Mouse (Mus musculus): ENCODE results near the gene Rint1. TPM values are rescaled to one million over a fixed set of nuclear protein-coding genes. Genes with fewer than 3 reads are reported as not detected.
A peak's percentile ranks its signal among the peaks of the same experiment; 100 is the strongest.

Gene Rint1
- polyA plus RNA-seq (2015; fragmentation: Nextera tagmentation; extraction: Ambion mirVana), result 43.1 and 47.1 TPM in 2 replicates

- Histone ChIP-seq H3K9ac (peak within 1 kb of the TSS; percentile 95), H3K27ac (peak within 1 kb of the TSS; percentile 86), H3K4me1 (peaks cover 12% of the 10 kb centered on the region), H3K36me3 (peaks cover 20% of the 10 kb centered on the region), H3K27me3 (no peaks in the 10 kb centered on the region), H3K4me2 (peak within 1 kb of the TSS; percentile 76), H3K9me3 (no peaks in the 10 kb centered on the region), H3K4me3 (peak within 1 kb of the TSS; percentile 95)
- WGBS, result 2% methylated on average over 47 of the region's 47 CpGs
- ATAC-seq (ENCODE audit: insufficient number of reproducible peaks, low FRiP score, low TSS enrichment, low read depth), result peak; percentile 84
Measured at GRCm38 (mm10) chr5:23787536-23788389, at the start of gene Rint1. Gene Rint1, plus strand, starts transcription at chr5:23787711.

GRCm38 (mm10) chr5:23743261-23743660 is 44.2 kb upstream of the Rint1 start:
- 95% methylated on average over 12 of the region's 12 CpGs for WGBS
- Histone ChIP-seq H3K4me2 (no peak overlapping the region), H3K9me3 (no peaks in the 10 kb centered on the region), H3K4me3 (no peak overlapping the region), H3K27me3 (no peaks in the 10 kb centered on the region), H3K9ac (no peak overlapping the region), H3K36me3 (peaks cover 76% of the 10 kb centered on the region), H3K4me1 (no peaks in the 10 kb centered on the region), H3K27ac (no peak overlapping the region)
- no peak for ATAC-seq (ENCODE audit: insufficient number of reproducible peaks, low FRiP score, low TSS enrichment, low read depth)

- Histone ChIP-seq H3K4me3 (no peak overlapping the region), H3K4me1 (no peaks in the 10 kb centered on the region), H3K36me3 (peaks cover 54% of the 10 kb centered on the region), H3K27ac (no peak overlapping the region), H3K4me2 (no peak overlapping the region), H3K9me3 (no peaks in the 10 kb centered on the region), H3K9ac (no peak overlapping the region), H3K27me3 (no peaks in the 10 kb centered on the region)
- 64% methylated on average over 2 of the region's 2 CpGs for WGBS
- ATAC-seq (ENCODE audit: insufficient number of reproducible peaks, low FRiP score, low TSS enrichment, low read depth), result no peak
Measured at GRCm38 (mm10) chr5:23749882-23750281, 37.6 kb upstream of the Rint1 start.

DNA sequence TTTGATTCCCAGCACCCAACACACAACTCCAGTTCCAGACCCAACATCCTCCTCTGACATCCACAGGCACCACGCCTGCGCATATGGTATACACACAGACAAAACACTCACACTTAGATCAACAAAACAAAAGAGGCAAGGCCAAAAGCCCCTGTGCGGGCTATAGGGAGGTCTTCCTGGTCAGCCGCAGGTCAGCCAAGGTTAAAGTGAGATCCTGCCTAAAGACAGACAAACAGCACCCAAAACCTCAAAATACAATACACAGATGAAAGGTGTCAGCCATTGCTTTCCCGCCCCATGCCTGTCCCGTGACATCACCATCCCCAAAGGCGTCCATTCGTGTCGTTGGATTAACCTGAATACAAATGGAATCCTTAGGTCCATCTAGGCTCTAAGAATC is 31.9 kb upstream of the Rint1 start:
- Histone ChIP-seq H3K36me3 (peaks cover 68% of the 10 kb centered on the region), H3K9ac (no peak overlapping the region), H3K9me3 (no peaks in the 10 kb centered on the region), H3K4me2 (no peak overlapping the region), H3K27ac (no peak overlapping the region), H3K4me3 (no peak overlapping the region), H3K27me3 (no peaks in the 10 kb centered on the region), H3K4me1 (no peaks in the 10 kb centered on the region)
- 96% methylated on average over 9 of the region's 9 CpGs for WGBS
- ATAC-seq (ENCODE audit: insufficient number of reproducible peaks, low FRiP score, low TSS enrichment, low read depth), result no peak

- Histone ChIP-seq H3K4me3 (no peak overlapping the region), H3K9ac (no peak overlapping the region), H3K36me3 (peaks cover 67% of the 10 kb centered on the region), H3K4me2 (no peak overlapping the region), H3K9me3 (no peaks in the 10 kb centered on the region), H3K27me3 (no peaks in the 10 kb centered on the region), H3K27ac (no peak overlapping the region), H3K4me1 (no peaks in the 10 kb centered on the region)
- no peak for ATAC-seq (ENCODE audit: insufficient number of reproducible peaks, low FRiP score, low TSS enrichment, low read depth)
- 88% methylated on average over 4 of the region's 4 CpGs for WGBS
Measured at GRCm38 (mm10) chr5:23756368-23756767, 31.1 kb upstream of the Rint1 start.

DNA sequence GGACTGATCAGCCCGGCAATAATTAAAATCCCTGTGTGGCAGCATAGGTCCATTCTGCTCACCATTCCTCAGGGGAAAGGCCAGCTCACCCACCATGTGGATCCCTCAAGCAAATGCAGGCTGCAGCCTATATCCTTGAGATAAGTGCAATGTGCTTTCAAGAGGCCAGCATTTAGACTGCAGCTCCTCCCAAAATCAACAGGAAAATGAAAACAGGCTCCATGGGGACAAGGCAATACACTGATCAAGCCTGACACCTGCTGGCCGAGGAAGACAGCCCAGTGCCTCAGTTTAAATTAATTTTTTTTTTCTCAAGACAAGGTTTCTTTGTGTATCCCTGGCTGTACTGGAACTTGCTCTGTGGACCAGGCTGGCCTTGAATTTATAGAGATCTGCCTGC is 28.9 kb upstream of the Rint1 start:
- Histone ChIP-seq H3K4me3 (no peak overlapping the region), H3K4me1 (no peaks in the 10 kb centered on the region), H3K9ac (no peak overlapping the region), H3K27ac (no peak overlapping the region), H3K4me2 (no peak overlapping the region), H3K27me3 (no peaks in the 10 kb centered on the region), H3K36me3 (peaks cover 71% of the 10 kb centered on the region), H3K9me3 (no peaks in the 10 kb centered on the region)
- ATAC-seq (ENCODE audit: insufficient number of reproducible peaks, low FRiP score, low TSS enrichment, low read depth), result no peak
- WGBS, result 61% methylated on average over 2 of the region's 2 CpGs

DNA sequence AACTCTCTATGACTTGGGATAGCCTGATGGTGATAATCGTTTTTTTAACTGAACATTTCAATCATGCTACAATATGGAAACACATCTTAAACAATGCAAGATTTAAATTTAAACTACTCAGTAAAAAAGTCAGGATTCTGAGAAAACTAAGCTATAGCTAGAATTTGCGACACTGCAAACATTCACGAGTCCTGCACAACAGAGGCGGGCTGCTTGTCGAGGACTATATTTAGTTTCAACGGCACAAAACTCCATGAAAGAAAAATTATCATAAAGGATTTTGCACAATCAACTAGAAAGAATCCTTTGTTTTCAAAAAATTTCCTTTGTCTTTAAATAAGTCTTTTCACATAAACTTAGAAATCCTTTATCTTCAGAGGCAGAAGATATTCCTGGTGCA is 25.0 kb upstream of the Rint1 start:
- ATAC-seq (ENCODE audit: insufficient number of reproducible peaks, low FRiP score, low TSS enrichment, low read depth), result no peak
- H3K9ac ChIP-seq, result no peak overlapping the region
- no peaks in the 10 kb centered on the region for H3K9me3 ChIP-seq
- peaks cover 66% of the 10 kb centered on the region for H3K36me3 ChIP-seq
- WGBS, result 94% methylated on average over 6 of the region's 6 CpGs
- no peak overlapping the region for H3K4me3 ChIP-seq
- H3K4me2 ChIP-seq, result no peak overlapping the region
- no peaks in the 10 kb centered on the region for H3K4me1 ChIP-seq
- no peak overlapping the region for H3K27ac ChIP-seq
- H3K27me3 ChIP-seq, result no peaks in the 10 kb centered on the region

DNA sequence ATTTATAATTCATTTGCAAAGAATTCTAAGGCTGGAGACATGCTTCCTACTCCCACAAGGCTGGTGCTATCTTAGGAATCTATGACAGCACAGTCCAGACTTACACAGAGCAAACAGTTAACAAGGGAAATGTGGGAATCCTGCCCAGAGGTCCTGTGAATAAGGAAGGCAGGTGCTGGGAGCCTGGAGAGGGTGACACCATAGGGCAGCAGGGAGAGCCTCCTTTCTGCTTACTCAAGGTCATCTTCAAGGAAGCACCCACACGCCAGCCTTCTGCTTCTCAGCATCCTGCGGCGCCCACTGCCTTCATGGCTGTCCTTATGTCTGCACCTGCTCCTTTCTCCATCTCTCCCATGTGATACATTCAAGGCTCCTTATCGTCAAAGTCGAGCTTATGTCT is 23.0 kb upstream of the Rint1 start:
- peaks cover 64% of the 10 kb centered on the region for H3K36me3 ChIP-seq
- WGBS, result 95% methylated on average over 5 of the region's 5 CpGs
- H3K9ac ChIP-seq, result no peak overlapping the region
- H3K27ac ChIP-seq, result no peak overlapping the region
- no peaks in the 10 kb centered on the region for H3K4me1 ChIP-seq
- no peak overlapping the region for H3K4me2 ChIP-seq
- H3K4me3 ChIP-seq, result no peak overlapping the region
- no peaks in the 10 kb centered on the region for H3K27me3 ChIP-seq
- no peak for ATAC-seq (ENCODE audit: insufficient number of reproducible peaks, low FRiP score, low TSS enrichment, low read depth)
- no peaks in the 10 kb centered on the region for H3K9me3 ChIP-seq

- Histone ChIP-seq H3K4me2 (no peak overlapping the region), H3K4me1 (no peaks in the 10 kb centered on the region), H3K27ac (no peak overlapping the region), H3K9ac (no peak overlapping the region), H3K9me3 (no peaks in the 10 kb centered on the region), H3K4me3 (no peak overlapping the region), H3K27me3 (no peaks in the 10 kb centered on the region), H3K36me3 (peaks cover 46% of the 10 kb centered on the region)
- no peak for ATAC-seq (ENCODE audit: insufficient number of reproducible peaks, low FRiP score, low TSS enrichment, low read depth)
- 48% methylated on average over 8 of the region's 8 CpGs for WGBS
Measured at GRCm38 (mm10) chr5:23771105-23771504, 16.4 kb upstream of the Rint1 start.

GRCm38 (mm10) chr5:23774186-23774585 is 13.3 kb upstream of the Rint1 start:
- peaks cover 33% of the 10 kb centered on the region for H3K36me3 ChIP-seq
- no peaks in the 10 kb centered on the region for H3K27me3 ChIP-seq
- ATAC-seq (ENCODE audit: insufficient number of reproducible peaks, low FRiP score, low TSS enrichment, low read depth), result no peak
- no peaks in the 10 kb centered on the region for H3K9me3 ChIP-seq
- no peak overlapping the region for H3K4me2 ChIP-seq
- H3K4me1 ChIP-seq, result no peaks in the 10 kb centered on the region
- H3K9ac ChIP-seq, result no peak overlapping the region
- 86% methylated on average over 6 of the region's 6 CpGs for WGBS
- no peak overlapping the region for H3K4me3 ChIP-seq
- H3K27ac ChIP-seq, result no peak overlapping the region

DNA sequence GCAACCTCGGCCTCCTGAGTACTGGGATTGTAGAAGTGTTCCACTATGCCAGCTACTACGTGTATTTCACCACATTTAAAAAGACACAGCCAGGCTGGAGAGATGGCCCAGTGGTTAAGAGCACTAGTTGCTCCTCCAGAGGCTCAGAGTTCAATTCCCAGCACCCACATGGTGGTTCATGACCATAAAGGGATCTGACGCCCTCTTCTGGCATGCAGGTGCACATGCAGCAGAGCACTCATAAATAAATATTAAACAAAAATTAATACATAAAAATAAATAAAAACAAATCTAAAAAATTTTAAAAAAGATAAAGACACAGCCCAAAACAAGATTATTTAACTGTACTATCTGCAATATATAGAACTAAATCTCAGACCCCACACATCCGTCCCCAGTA is 7.0 kb upstream of the Rint1 start:
- no peaks in the 10 kb centered on the region for H3K9me3 ChIP-seq
- ATAC-seq (ENCODE audit: insufficient number of reproducible peaks, low FRiP score, low TSS enrichment, low read depth), result no peak
- 80% methylated on average over 4 of the region's 4 CpGs for WGBS
- H3K4me3 ChIP-seq, result no peak overlapping the region
- no peaks in the 10 kb centered on the region for H3K27me3 ChIP-seq
- H3K4me1 ChIP-seq, result peaks cover 3% of the 10 kb centered on the region
- peaks cover 16% of the 10 kb centered on the region for H3K36me3 ChIP-seq
- H3K27ac ChIP-seq, result no peak overlapping the region
- no peak overlapping the region for H3K9ac ChIP-seq
- no peak overlapping the region for H3K4me2 ChIP-seq

DNA sequence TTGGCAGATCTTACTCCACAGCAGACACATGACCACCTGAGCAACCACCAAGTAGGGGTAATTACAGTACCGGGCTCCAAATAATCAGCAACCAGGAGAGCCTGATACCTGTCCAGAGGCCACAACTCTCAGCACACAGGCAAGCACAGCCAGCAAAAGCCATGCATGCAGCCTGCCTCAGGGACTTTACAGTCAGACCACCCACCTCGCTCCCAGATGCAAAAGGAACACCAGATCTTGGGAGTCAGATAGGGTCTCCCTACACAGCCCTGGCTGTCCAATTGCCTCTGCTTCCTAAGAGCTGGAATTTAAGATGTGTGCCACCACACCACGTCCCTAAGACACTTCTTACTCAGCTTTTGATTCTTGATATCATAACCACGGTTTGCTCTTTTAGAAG is 6.3 kb upstream of the Rint1 start:
- H3K4me2 ChIP-seq, result no peak overlapping the region
- peaks cover 3% of the 10 kb centered on the region for H3K4me1 ChIP-seq
- H3K27ac ChIP-seq, result no peak overlapping the region
- WGBS, result 39% methylated on average over 4 of the region's 4 CpGs
- no peaks in the 10 kb centered on the region for H3K27me3 ChIP-seq
- H3K9ac ChIP-seq, result no peak overlapping the region
- H3K9me3 ChIP-seq, result no peaks in the 10 kb centered on the region
- H3K4me3 ChIP-seq, result no peak overlapping the region
- ATAC-seq (ENCODE audit: insufficient number of reproducible peaks, low FRiP score, low TSS enrichment, low read depth), result no peak
- H3K36me3 ChIP-seq, result peaks cover 11% of the 10 kb centered on the region
